Mouse (Mus musculus) heart, embryonic 13.5 days (tissue): ENCODE data around the gene Smyd3. TPM values are rescaled to one million over a fixed set of nuclear protein-coding genes. Genes with fewer than 3 reads are reported as not detected.

Experiments used
- ATAC-seq: fragments of 200-750 bp; cut with Nextera tagmentation; 2 replicates; pipeline ENCODE4 v1.8.0; 2017; ENCODE audit warnings: moderate TSS enrichment; ENCODE audit not compliant: insufficient number of reproducible peaks, low FRiP score, low TSS enrichment; ENCODE audit errors: extremely low read depth
- H3K27ac ChIP-seq: fragments of 300-500 bp; sonication (generic); replicated peaks from 2 replicates; pipeline ENCODE4 v1.5.1; 2015; ENCODE audit warnings: moderate library complexity, mild to moderate bottlenecking, inconsistent platforms
- H3K27me3 ChIP-seq: fragments of 300-500 bp; sonication (generic); replicated peaks from 2 replicates; pipeline ENCODE4 v1.6.1; 2015; ENCODE audit warnings: mild to moderate bottlenecking, inconsistent platforms
- H3K36me3 ChIP-seq: fragments of 300-500 bp; sonication (generic); 2 replicates; pipeline ENCODE4 v1.6.1; 2015; ENCODE audit warnings: mild to moderate bottlenecking, inconsistent platforms
- H3K4me1 ChIP-seq: fragments of 300-500 bp; sonication (generic); 2 replicates; pipeline ENCODE4 v1.6.1; 2015; ENCODE audit warnings: inconsistent platforms
- H3K4me2 ChIP-seq: fragments of 300-500 bp; sonication (generic); 2 replicates; pipeline ENCODE4 v1.6.1; 2015; ENCODE audit warnings: inconsistent platforms, mild to moderate bottlenecking, moderate library complexity
- H3K4me3 ChIP-seq: fragments of 300-500 bp; sonication (generic); 2 replicates; pipeline ENCODE4 v1.5.1; 2015; ENCODE audit warnings: moderate library complexity, mild to moderate bottlenecking, inconsistent platforms
- H3K9ac ChIP-seq: fragments of 300-500 bp; sonication (generic); 2 replicates; pipeline ENCODE4 v1.6.1; 2015; ENCODE audit warnings: inconsistent platforms, mild to moderate bottlenecking, moderate library complexity
- H3K9me3 ChIP-seq: fragments of 300-500 bp; sonication (generic); 2 replicates; pipeline ENCODE4 v1.6.1; 2016; ENCODE audit warnings: inconsistent platforms
- WGBS: fragments of 180-500 bp; shearing (Covaris S2); methylation state at CpG from one replicate; pipeline ENCODE4 v1.1.7; 2015; ENCODE audit warnings: mixed read lengths; 5-methylcytosine and 5-hydroxymethylcytosine counted together
- polyA plus RNA-seq: library from polyadenylated mRNA; unstranded; fragments of >200 nt; fragmentation: Nextera tagmentation; extraction: Ambion mirVana; gene quantifications from 2 replicates; pipeline ENCODE4 v1.2.1, GENCODE M21; 2015

Smyd3 gene
- polyA plus RNA-seq, 1 experiment from 2014 or later = 9.6 TPM

DNA sequence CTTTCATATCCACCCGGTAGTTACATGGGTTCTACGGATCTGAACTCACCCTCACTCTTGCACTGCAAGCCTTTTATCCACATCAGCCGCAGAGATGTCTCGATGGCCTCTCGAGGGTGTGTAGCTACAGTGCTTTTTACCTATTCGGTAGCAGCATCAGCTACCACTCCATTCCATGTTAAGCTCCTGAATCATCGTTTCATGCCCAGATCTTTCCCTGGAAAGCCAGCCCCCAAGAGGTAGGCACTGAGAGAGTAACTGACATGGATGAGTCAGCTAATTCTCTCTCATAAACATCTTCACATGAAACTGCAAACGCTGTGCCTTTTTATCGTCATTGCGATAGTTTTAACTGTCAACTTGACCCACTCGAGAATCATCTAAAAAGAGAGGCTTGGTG, 143.9 kb downstream of the Smyd3 start:
- no peak overlapping the region for H3K4me3 ChIP-seq
- no peak overlapping the region for H3K4me2 ChIP-seq
- H3K27ac ChIP-seq = no peak overlapping the region
- H3K4me1 ChIP-seq = no peaks in the 10 kb centered on the region
- H3K9me3 ChIP-seq = peaks cover 2% of the 10 kb centered on the region; the same call in 1 of the 2 replicates
- ATAC-seq = no peak
- 88% methylated on average over 11 of the region's 11 CpGs for WGBS
- H3K36me3 ChIP-seq = no peaks in the 10 kb centered on the region
- no peak overlapping the region for H3K9ac ChIP-seq
- H3K27me3 ChIP-seq = no peaks in the 10 kb centered on the region

DNA sequence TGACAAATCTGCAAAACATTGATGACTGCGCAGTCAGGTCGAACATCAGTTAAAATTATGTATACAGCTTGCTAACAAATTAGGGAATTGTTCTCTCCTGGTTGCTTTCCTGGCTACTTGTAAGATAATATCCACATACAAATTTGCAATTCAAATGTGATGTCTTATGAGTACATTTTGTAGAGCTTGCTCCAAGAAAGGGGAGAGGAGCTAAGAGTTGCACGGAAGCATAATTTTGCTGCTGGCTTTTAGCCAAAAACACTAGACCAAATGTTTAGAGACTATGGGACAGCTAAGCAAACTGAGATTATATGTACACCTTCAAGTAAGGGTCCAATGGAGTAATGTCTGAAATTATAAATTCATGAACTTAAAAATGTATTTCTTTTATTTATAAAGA, 146.7 kb downstream of the Smyd3 start:
- H3K36me3 ChIP-seq = no peaks in the 10 kb centered on the region
- WGBS = 86% methylated on average over 3 of the region's 3 CpGs

DNA sequence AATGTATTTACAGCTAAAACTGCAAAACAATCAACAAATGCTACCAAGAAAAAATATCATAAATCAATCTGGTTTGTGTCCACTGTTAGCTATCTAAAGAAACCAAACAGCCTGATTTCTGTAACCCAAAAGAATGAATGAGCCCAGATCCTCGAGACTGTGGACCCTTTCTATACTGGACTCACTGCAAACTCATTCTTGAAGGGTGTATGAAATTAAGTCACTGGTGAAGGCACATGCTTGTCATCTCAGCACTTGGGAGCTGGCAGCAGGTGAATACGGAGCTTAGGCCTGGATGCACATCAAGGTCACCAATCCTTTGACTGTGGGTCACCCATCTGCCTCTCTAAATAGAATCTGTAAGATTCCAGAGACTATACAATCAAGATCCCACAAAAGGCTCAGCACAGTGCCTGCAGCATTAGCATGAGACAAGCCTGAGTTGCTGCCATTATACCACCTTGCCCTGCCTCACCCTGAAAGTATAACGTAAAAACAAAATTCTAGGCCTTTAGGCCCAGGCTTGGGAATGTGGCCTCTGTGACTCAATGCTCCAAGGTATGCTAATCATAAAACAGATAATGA, 149.3 kb downstream of the Smyd3 start:
- no peak overlapping the region for H3K27ac ChIP-seq
- ATAC-seq = no peak
- no peak overlapping the region for H3K4me2 ChIP-seq
- WGBS = 78% methylated on average over 3 of the region's 3 CpGs
- no peak overlapping the region for H3K4me3 ChIP-seq
- no peaks in the 10 kb centered on the region for H3K27me3 ChIP-seq
- peaks cover 2% of the 10 kb centered on the region; the same call in 1 of the 2 replicates for H3K9me3 ChIP-seq
- peaks cover 4% of the 10 kb centered on the region; the same call in 1 of the 2 replicates for H3K4me1 ChIP-seq
- no peaks in the 10 kb centered on the region for H3K36me3 ChIP-seq
- H3K9ac ChIP-seq = no peak overlapping the region

More for the DNA sequence above, 146.7 kb downstream of the Smyd3 start:
- Histone ChIP-seq H3K9me3 (peaks cover 2% of the 10 kb centered on the region; the same call in 1 of the 2 replicates), H3K9ac (no peak overlapping the region), H3K4me3 (no peak overlapping the region), H3K27ac (no peak overlapping the region), H3K4me1 (peaks cover 4% of the 10 kb centered on the region; the same call in 1 of the 2 replicates), H3K27me3 (no peaks in the 10 kb centered on the region), H3K4me2 (no peak overlapping the region)
- ATAC-seq = no peak

DNA sequence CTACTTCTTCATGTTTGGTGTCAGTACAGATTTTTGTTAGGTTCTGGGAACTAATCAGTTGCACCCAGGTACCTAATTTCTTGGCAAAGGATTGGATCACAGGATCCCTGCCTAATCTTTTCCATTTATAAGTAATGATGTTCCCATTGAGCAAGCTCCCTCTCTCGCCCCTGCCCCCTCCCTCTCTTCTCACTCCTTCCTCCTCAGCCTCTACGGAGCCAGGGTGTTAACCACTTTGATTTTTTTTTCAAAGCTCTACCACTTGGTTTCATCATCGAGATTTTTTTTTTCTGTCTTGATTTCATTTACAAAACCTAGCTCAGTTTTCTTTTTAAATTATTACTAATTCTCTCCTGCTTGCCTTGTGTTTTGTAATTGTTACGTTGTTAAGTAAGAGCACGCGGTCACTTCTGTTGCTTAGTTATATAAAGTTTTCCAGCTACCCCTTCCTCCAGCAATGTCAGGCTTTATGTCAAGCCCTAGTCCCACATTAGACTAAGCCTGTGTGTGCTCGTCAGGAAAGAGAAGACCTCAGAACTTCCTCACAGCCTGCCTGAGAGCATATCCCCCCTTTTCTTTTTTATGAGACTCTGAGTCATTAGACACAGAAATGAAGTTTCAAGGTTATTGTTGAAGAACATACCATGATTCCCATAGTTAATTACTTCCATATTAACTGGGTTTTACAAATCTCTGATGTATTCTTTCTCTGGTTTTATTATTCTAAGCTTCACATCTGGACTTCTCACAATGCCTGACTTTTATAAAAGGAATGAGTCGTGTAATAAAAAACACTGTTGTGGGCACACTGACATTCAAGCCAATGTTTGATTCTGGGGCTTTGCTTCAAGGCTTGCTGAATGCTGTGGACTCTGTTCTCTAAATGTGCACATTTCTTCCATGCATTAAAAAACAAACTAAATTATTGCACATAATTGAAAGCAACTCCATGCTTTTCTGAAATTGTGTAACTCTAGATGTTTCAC, 156.1 kb downstream of the Smyd3 start:
- Histone ChIP-seq H3K27ac (no peak overlapping the region), H3K9ac (no peak overlapping the region), H3K27me3 (no peaks in the 10 kb centered on the region), H3K9me3 (no peaks in the 10 kb centered on the region), H3K4me1 (peaks cover 4% of the 10 kb centered on the region; the same call in 1 of the 2 replicates), H3K4me2 (no peak overlapping the region), H3K4me3 (no peak overlapping the region), H3K36me3 (no peaks in the 10 kb centered on the region)
- 69% methylated on average over 8 of the region's 8 CpGs for WGBS
- no peak for ATAC-seq

DNA sequence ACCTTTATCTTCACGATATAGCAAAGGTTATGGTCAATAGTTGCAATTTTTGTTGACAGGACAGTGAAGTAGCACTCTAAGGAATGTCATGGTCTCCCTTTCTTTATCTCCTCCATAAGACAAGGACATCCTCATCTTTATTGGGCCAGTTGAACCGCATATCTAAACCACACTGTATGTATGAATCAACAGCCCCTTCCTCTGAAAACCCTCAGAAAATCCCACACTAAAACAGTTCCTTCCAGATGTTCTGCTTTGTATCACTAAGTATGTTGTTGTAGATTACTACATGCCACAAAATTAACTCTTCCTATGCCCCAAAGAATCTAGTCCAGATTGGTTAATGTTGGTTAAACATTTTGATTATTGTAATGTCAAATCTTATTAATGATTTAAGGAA, 160.7 kb downstream of the Smyd3 start:
- H3K36me3 ChIP-seq = no peaks in the 10 kb centered on the region
- no peaks in the 10 kb centered on the region for H3K4me1 ChIP-seq
- no peak overlapping the region for H3K4me2 ChIP-seq
- H3K27me3 ChIP-seq = no peaks in the 10 kb centered on the region
- H3K9ac ChIP-seq = no peak overlapping the region
- no peak for ATAC-seq
- H3K4me3 ChIP-seq = no peak overlapping the region
- H3K9me3 ChIP-seq = no peaks in the 10 kb centered on the region
- WGBS = 68% methylated on average over 2 of the region's 2 CpGs
- H3K27ac ChIP-seq = no peak overlapping the region

DNA sequence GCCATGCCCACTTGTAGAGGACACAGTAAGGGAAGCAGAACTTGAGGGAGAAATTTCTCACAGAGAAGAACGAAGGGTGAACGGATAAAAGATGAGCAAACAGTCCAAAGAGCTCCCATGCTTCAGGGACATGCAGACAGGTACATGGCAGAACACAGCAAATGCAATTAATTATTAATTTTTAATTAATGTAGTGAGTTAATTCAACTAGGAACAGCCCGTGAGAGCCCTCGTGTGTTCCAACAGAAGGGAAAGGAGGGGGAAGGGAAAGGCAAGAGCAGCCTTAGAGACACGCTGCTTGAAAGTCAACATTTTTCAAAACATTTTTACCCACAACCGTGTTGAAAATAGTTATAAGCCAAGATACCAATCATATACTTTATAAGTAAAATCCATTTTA, 163.6 kb downstream of the Smyd3 start:
- no peak overlapping the region for H3K9ac ChIP-seq
- no peaks in the 10 kb centered on the region for H3K9me3 ChIP-seq
- H3K27ac ChIP-seq = no peak overlapping the region
- 78% methylated on average over 6 of the region's 6 CpGs for WGBS
- no peak overlapping the region for H3K4me2 ChIP-seq
- no peaks in the 10 kb centered on the region for H3K36me3 ChIP-seq
- H3K4me3 ChIP-seq = no peak overlapping the region
- no peaks in the 10 kb centered on the region for H3K4me1 ChIP-seq
- ATAC-seq = no peak
- H3K27me3 ChIP-seq = no peaks in the 10 kb centered on the region

DNA sequence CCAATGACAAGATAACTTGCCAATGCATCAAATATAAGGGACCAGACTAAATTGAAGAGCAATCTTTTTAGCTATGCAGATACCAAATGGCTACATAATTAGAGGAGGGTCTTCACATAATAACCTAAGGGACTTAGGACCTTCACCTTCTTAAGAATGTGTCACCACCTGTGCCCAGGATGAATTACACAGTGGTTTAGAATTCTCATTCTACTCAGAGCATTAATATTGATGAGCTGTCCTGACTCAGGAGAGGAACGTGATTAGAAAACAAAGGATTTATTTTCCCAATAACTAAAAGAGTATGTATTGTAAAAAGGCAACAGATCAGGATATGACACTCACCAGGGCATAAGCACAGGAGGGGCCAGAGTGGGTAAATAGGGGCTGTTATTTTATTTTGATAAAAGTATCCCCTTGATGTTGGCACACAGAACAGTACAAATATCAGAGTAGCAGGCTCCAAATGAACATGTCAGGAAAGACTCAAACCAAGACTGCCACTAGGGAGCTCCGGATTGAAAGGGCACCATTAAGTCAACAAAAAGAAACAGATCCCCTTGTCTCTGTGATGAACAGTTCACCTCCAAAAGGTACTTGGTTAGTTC, 172.4 kb downstream of the Smyd3 start:
- Histone ChIP-seq H3K4me1 (no peaks in the 10 kb centered on the region), H3K9me3 (no peaks in the 10 kb centered on the region), H3K27me3 (no peaks in the 10 kb centered on the region), H3K4me2 (no peak overlapping the region), H3K4me3 (no peak overlapping the region), H3K9ac (no peak overlapping the region), H3K27ac (no peak overlapping the region), H3K36me3 (no peaks in the 10 kb centered on the region)
- no peak for ATAC-seq
- 66% methylated on average over 2 of the region's 2 CpGs for WGBS

DNA sequence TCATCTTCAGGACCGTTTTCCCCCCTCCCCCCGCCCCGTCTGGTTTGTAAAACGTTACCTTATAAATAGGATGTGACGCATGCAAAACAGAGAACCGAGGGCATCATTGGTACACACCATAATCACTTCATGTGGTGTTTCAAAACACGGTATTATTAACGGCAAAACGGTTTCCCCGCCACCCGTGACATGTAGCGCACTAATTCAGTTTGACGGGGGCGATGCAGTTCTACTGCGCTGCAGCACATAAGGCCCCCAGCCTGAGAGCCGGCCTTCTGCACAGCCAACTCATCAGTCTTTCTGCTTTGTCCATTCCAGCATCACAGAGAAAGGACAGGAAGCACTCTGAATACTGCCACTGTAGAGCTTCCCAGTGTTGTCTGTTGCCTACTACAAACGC, 174.4 kb downstream of the Smyd3 start:
- no peak overlapping the region for H3K27ac ChIP-seq
- H3K36me3 ChIP-seq = no peaks in the 10 kb centered on the region
- H3K9ac ChIP-seq = no peak overlapping the region
- no peak overlapping the region for H3K4me2 ChIP-seq
- WGBS = 89% methylated on average over 17 of the region's 17 CpGs
- H3K4me1 ChIP-seq = no peaks in the 10 kb centered on the region
- H3K4me3 ChIP-seq = no peak overlapping the region
- no peaks in the 10 kb centered on the region for H3K9me3 ChIP-seq
- no peaks in the 10 kb centered on the region for H3K27me3 ChIP-seq
- ATAC-seq = no peak

DNA sequence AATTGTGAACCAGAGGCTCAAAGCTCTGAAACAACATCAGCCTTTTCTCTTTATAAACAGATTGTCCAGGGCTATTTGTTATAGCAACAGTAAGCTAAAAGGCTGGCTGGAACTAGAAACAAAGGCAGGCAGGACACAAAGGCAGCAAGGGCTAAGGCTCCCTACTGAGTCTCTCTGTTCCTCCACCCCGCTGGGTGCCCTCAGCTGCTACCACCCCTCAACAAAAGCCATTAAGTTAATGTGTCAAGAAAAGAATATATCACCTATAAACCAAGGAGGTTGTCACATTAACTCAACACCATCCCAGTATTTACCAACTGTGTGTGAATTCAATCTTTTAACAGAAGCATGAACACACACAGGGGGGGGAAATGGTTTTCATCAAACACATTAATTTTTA, 176.3 kb downstream of the Smyd3 start:
- no peak overlapping the region for H3K9ac ChIP-seq
- H3K27me3 ChIP-seq = no peaks in the 10 kb centered on the region
- no peak for ATAC-seq
- no peak overlapping the region for H3K4me2 ChIP-seq
- no peak overlapping the region for H3K27ac ChIP-seq
- no peaks in the 10 kb centered on the region for H3K36me3 ChIP-seq
- H3K4me1 ChIP-seq = no peaks in the 10 kb centered on the region
- no peak overlapping the region for H3K4me3 ChIP-seq
- 87% methylated on average over 1 of the region's 1 CpGs for WGBS
- H3K9me3 ChIP-seq = no peaks in the 10 kb centered on the region

DNA sequence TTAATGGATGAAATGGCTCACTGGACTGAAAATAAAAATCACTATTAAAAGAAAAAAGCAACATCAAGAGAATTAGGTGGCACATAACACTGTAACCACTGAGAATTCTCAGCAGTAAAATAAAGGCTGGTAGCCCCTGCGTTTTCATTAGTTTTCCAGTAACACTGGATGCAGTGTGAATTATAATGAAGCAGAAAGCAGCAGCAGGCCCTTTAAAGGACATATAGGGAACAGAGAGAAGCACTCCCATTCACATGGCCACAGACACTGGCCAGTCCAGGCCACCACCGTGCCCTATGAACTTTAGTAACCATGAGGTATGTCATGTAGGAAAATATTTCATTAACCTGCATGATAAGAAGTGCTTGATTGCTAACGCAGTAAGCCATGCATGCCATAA, 178.8 kb downstream of the Smyd3 start:
- H3K27me3 ChIP-seq = no peaks in the 10 kb centered on the region
- ATAC-seq = no peak
- H3K27ac ChIP-seq = no peak overlapping the region
- H3K36me3 ChIP-seq = no peaks in the 10 kb centered on the region
- WGBS = 78% methylated on average over 3 of the region's 3 CpGs
- no peaks in the 10 kb centered on the region for H3K9me3 ChIP-seq
- no peak overlapping the region for H3K4me3 ChIP-seq
- H3K9ac ChIP-seq = no peak overlapping the region
- H3K4me2 ChIP-seq = no peak overlapping the region
- no peaks in the 10 kb centered on the region for H3K4me1 ChIP-seq

DNA sequence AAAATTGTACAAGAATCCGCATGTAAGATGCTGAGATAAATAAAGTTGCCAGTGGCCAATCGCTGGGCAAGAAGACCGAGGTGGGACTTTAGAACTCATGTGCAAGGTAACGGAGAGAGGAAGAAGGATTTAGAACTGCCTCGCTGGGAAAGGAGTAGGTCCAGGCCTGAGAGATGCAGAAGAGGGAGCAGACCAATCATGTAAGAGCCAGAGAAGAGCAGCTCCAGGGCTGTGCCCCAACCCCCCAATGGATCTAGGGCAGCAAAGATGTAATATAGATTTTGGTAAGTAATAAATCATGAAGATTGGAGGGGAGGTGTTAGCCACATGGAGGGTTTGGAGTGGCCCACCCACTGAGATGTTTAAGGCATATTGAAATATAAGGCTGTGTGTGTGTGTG, 180.3 kb downstream of the Smyd3 start:
- Histone ChIP-seq H3K27ac (no peak overlapping the region), H3K4me2 (no peak overlapping the region), H3K4me3 (no peak overlapping the region), H3K4me1 (no peaks in the 10 kb centered on the region), H3K9me3 (no peaks in the 10 kb centered on the region), H3K27me3 (no peaks in the 10 kb centered on the region), H3K9ac (no peak overlapping the region), H3K36me3 (no peaks in the 10 kb centered on the region)
- ATAC-seq = no peak
- WGBS = 82% methylated on average over 5 of the region's 5 CpGs
